Comparison of ENCODE assay signal across 21 mouse cellular contexts in the genomic region with DNA sequence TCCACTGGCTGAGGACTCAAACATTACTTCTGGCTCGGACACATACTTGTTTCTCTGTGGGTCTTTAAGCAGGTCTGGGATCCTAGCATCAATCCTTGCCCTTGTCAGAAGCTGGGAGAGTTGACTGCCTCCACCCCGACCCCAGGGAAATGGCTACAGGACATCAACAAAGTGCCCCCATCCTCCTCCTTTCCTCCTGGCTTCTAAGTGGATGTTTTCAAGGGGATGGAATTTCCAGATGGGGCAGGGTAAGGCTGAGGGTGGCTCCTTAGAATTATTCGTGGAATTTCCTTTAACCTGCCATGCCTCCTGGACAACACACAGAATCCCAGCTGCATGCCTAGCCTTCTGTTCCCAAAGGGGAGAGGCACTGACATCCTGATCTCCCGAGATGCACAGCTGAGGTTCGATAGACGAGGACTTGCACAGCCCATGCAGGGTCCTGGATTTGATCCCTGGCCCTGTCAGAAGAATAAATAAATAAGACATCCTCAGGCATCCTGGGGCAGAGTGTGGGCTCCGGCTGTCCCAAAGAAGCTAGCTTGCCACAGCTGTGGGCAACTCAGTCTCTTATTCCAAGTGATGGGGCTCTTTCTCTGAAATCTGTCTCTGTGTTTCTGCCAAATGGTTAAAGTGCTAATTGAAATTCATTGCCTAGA. TPM values are rescaled to one million over a fixed set of nuclear protein-coding genes. Genes with fewer than 3 reads are reported as not detected.
A peak's percentile ranks its signal among the peaks of the same experiment; 100 is the strongest.
DNase-seq lines count a peak whose midpoint lies in the region; ATAC-seq and TF ChIP-seq lines count a peak whose summit lies in the region.
"Had no signal": no experiment of that assay in that cellular context is flagged by ENCODE, and none has a peak within 500 bp of the region (broad histone marks: within the 10 kb centered on the region; RNA-seq: fewer than 3 reads in every experiment).

No protein-coding gene starts in this region.

- ATAC-seq in midbrain, embryonic 11.5 days (ENCODE audit: low FRiP score): no peak
- no peak for ATAC-seq in midbrain, embryonic 14.5 days (ENCODE audit: low FRiP score, low TSS enrichment)
- ATAC-seq: CD4-positive, CD25-positive, alpha-beta regulatory T cell, adult 4 months; forebrain, embryonic 14.5 days; intestine, embryonic 15.5 days had no signal

- H3K4me1 ChIP-seq in heart, adult 2 months (ENCODE audit: control insufficient read depth, insufficient read depth, low read length): peaks cover 2% of the 10 kb centered on the region; the same call in 1 of the 2 replicates
- H3K4me1 ChIP-seq in midbrain, embryonic 11.5 days (ENCODE audit: control insufficient read depth, insufficient read depth, low read length): no peaks in the 10 kb centered on the region
- 0 out of 2 replicates have a peak, but pooled peaks cover 5% of the 10 kb centered on the region for H3K4me1 ChIP-seq in midbrain, embryonic 14.5 days (ENCODE audit: control insufficient read depth, insufficient read depth, low read length)
- H3K4me1 ChIP-seq in forebrain, embryonic 10.5 days: peaks cover 20% of the 10 kb centered on the region
- H3K4me1 ChIP-seq: heart, embryonic 13.5 days; intestine, embryonic 15.5 days had no signal

- peak; percentile 58; the same call in 1 of the 2 replicates for TF ChIP-seq EP300 in heart, adult 2 months (IDR thresholded peaks at IDR 0.05; ENCODE audit: insufficient read depth, low read depth, low read length)

- no peak overlapping the region for H3K4me3 ChIP-seq in heart, adult 2 months
- no peak overlapping the region for H3K4me3 ChIP-seq in midbrain, embryonic 11.5 days (ENCODE audit: low read depth, low read length)
- no peak overlapping the region for H3K4me3 ChIP-seq in midbrain, embryonic 14.5 days (replicated peaks; ENCODE audit: low read depth, low read length)
- no peak overlapping the region for H3K4me3 ChIP-seq in forebrain, embryonic 10.5 days
- H3K4me3 ChIP-seq: embryonic facial prominence, embryonic 10.5 days; heart, embryonic 13.5 days; hindbrain, embryonic 12.5 days; intestine, embryonic 15.5 days had no signal

- no peaks in the 10 kb centered on the region for H3K9me3 ChIP-seq in midbrain, embryonic 11.5 days (ENCODE audit: control insufficient read depth, low read length)
- no peaks in the 10 kb centered on the region for H3K9me3 ChIP-seq in midbrain, embryonic 14.5 days (ENCODE audit: control insufficient read depth, low read length)
- H3K9me3 ChIP-seq in forebrain, embryonic 10.5 days: no peaks in the 10 kb centered on the region
- H3K9me3 ChIP-seq: embryonic facial prominence, embryonic 10.5 days; heart, embryonic 13.5 days; hindbrain, embryonic 12.5 days; intestine, embryonic 15.5 days had no signal

- no peaks in the 10 kb centered on the region for H3K36me3 ChIP-seq in heart, adult 2 months (ENCODE audit: control insufficient read depth, insufficient read depth, low read length)
- H3K36me3 ChIP-seq in midbrain, embryonic 11.5 days (ENCODE audit: control insufficient read depth, insufficient read depth, low read length): no peaks in the 10 kb centered on the region
- H3K36me3 ChIP-seq in midbrain, embryonic 14.5 days (ENCODE audit: control insufficient read depth, insufficient read depth, low read length): no peaks in the 10 kb centered on the region
- H3K36me3 ChIP-seq in forebrain, embryonic 10.5 days (replicated peaks): no peaks in the 10 kb centered on the region
- H3K36me3 ChIP-seq: embryonic facial prominence, embryonic 10.5 days; G1E; heart, embryonic 13.5 days; hindbrain, embryonic 12.5 days; intestine, embryonic 15.5 days had no signal

- TF ChIP-seq CTCF in heart, adult 2 months (IDR thresholded peaks at IDR 0.05): no peak

- no peak overlapping the region for H3K27ac ChIP-seq in heart, adult 2 months
- no peak overlapping the region for H3K27ac ChIP-seq in midbrain, embryonic 11.5 days (ENCODE audit: low read depth, low read length)
- no peak overlapping the region for H3K27ac ChIP-seq in midbrain, embryonic 14.5 days (replicated peaks; ENCODE audit: low read depth, low read length)
- no peak overlapping the region for H3K27ac ChIP-seq in forebrain, embryonic 10.5 days
- H3K27ac ChIP-seq: embryonic facial prominence, embryonic 10.5 days; heart, embryonic 13.5 days; hindbrain, embryonic 12.5 days; intestine, embryonic 15.5 days had no signal

- no peaks in the 10 kb centered on the region for H3K27me3 ChIP-seq in heart, adult 2 months (ENCODE audit: control insufficient read depth, insufficient read depth, low read length)
- no peaks in the 10 kb centered on the region for H3K27me3 ChIP-seq in midbrain, embryonic 11.5 days (ENCODE audit: control insufficient read depth, insufficient read depth, low read length)
- H3K27me3 ChIP-seq in midbrain, embryonic 14.5 days (ENCODE audit: control insufficient read depth, insufficient read depth, low read length): no peaks in the 10 kb centered on the region
- peaks cover 5% of the 10 kb centered on the region; the same call in 1 of the 2 replicates for H3K27me3 ChIP-seq in forebrain, embryonic 10.5 days (ENCODE audit: poor library complexity, severe bottlenecking)
- H3K27me3 ChIP-seq: hindbrain, embryonic 12.5 days; intestine, embryonic 15.5 days had no signal

- TF ChIP-seq POLR2A in heart, adult 2 months (IDR thresholded peaks at IDR 0.05; ENCODE audit: insufficient read depth, low read depth, low read length): no peak

- DNase-seq in cerebellum, postnatal 10 days: peak; percentile 77 to 80
- no peak for DNase-seq in cerebellum, postnatal 36 days
- DNase-seq in heart, adult 2 months: no peak
- no peak for DNase-seq in heart, postnatal 14 days
- DNase-seq in midbrain, embryonic 11.5 days (ENCODE audit: low spot score, missing footprints): peak; percentile 59
- DNase-seq in midbrain, embryonic 14.5 days: no peak
- DNase-seq in forelimb bud, embryonic 11.5 days (ENCODE audit: low read depth, low spot score): peak; percentile 35
- DNase-seq in forebrain, embryonic 10.5 days (ENCODE audit: extremely low spot score, low spot score): no peak
- DNase-seq: adrenal gland, postnatal 10 days; B cell, adult 2 months; cerebellum, adult 11-12 months; cerebellum, adult 9-11 months; gastrocnemius, postnatal 14 days; heart, postnatal 4 days had no signal

- H3K9ac ChIP-seq in heart, adult 2 months (ENCODE audit: low read depth, low read length): no peak overlapping the region
- no peak overlapping the region for H3K9ac ChIP-seq in midbrain, embryonic 11.5 days (ENCODE audit: low read length)
- H3K9ac ChIP-seq in midbrain, embryonic 14.5 days (replicated peaks; ENCODE audit: low read length): no peak overlapping the region
- H3K9ac ChIP-seq: heart, embryonic 13.5 days; hindbrain, embryonic 12.5 days; intestine, embryonic 15.5 days had no signal

- WGBS in heart, adult 2 months: 39% methylated on average over 7 of the region's 7 CpGs
- WGBS in midbrain, embryonic 11.5 days: 66% methylated on average over 7 of the region's 7 CpGs
- WGBS in midbrain, embryonic 14.5 days: 60% methylated on average over 7 of the region's 7 CpGs
- WGBS in forebrain, embryonic 10.5 days: 60% methylated on average over 7 of the region's 7 CpGs

- intact Hi-C loops in heart, adult 2 months (cut with DNase I): no loop called here
- intact Hi-C loops in heart, postnatal 14 days (cut with DNase I): no loop called here

- H3K4me2 ChIP-seq in midbrain, embryonic 11.5 days: no peak overlapping the region
- H3K4me2 ChIP-seq in midbrain, embryonic 14.5 days (ENCODE audit: low read length): no peak overlapping the region
- H3K4me2 ChIP-seq: heart, embryonic 13.5 days; hindbrain, embryonic 12.5 days; intestine, embryonic 15.5 days had no signal

- no peaks in the 10 kb centered on the region for H3K79me2 ChIP-seq in heart, adult 2 months (replicated peaks; ENCODE audit: control insufficient read depth, insufficient read depth, low read length)

RNA-seq across cellular contexts. Expression of gene Cpxm2, which starts 43.4 kb away (rescaled TPM):
- 10 to 100 TPM in 1 of 2 experiments, 1 to 10 TPM in 1; 9.8 to 18.6 TPM for total RNA-seq in heart, adult 2 months (2021)
- polyA plus RNA-seq in heart, adult 2 months (2012; rRNA removed): 4.9 and 8.8 TPM in 2 replicates
- under 1 TPM; 0.74 to 0.78 TPM for total RNA-seq in heart, postnatal 14 days (2021)
- polyA plus RNA-seq in midbrain, embryonic 11.5 days (2014; fragmentation: Nextera tagmentation; extraction: Ambion mirVana): 0.72 and 1.3 TPM in 2 replicates
- polyA plus RNA-seq in midbrain, embryonic 14.5 days (2014; fragmentation: Nextera tagmentation; extraction: Ambion mirVana): 1.1 and 1.3 TPM in 2 replicates
- 0.32 and 0.36 TPM in 2 replicates for polyA plus RNA-seq in forebrain, embryonic 10.5 days (2016; fragmentation: Nextera tagmentation; extraction: Ambion mirVana)
- polyA plus RNA-seq: CD4-positive, CD25-positive, alpha-beta regulatory T cell, adult 4 months; G1E had no signal

Comparison
In these comparisons a context has a peak if more than half of its experiments do, and no peak if none do; other contexts are left out.
1. DNase-seq: peak in cerebellum, postnatal 10 days (2 of 2), midbrain, embryonic 11.5 days (single experiment) and forelimb bud, embryonic 11.5 days (single experiment); none in cerebellum, postnatal 36 days (0 of 2), heart, adult 2 months (0 of 2), heart, postnatal 14 days (0 of 2), midbrain, embryonic 14.5 days (single experiment) and forebrain, embryonic 10.5 days (single experiment).